Mouse (Mus musculus) gastrocnemius, postnatal 14 days (tissue): ENCODE results near the gene Cyp11a1. TPM values are rescaled to one million over a fixed set of nuclear protein-coding genes. Genes with fewer than 3 reads are reported as not detected.

ENCODE experiments used
- DNase-seq: peaks from one replicate; pipeline ENCODE4 v3.0.0; 2021; ENCODE audit warnings: mixed read lengths
- intact Hi-C: fragments of 180-260 bp; cut with DNase I; formaldehyde crosslinking; loops from one replicate; pipeline ENCODE4 v1.15.1; 2025; ENCODE audit warnings: low total_unique reads
- long read RNA-seq, 2 experiments: library from polyadenylated mRNA; stranded (forward); transcript quantifications; one replicate each; pipeline ENCODE4 v2.0.0; 2021
- total RNA-seq, 2 experiments: library from RNA; stranded (reverse); gene quantifications; 2 replicates each; pipeline ENCODE4 v1.2.3; 2021

Cyp11a1 gene
- under 1 TPM in 1 of 2 experiments, not detected in 1; 0.98 TPM for total RNA-seq
- long read RNA-seq, experiment 1, partial matches to known transcripts, result 1 of 2 reads
- long read RNA-seq, experiment 1, other reads (novel, unspliced or antisense), result 1 of 2 reads
- long read RNA-seq, experiment 2, partial matches to known transcripts, result 2 of 2 reads
- long read RNA-seq, experiment 2, other reads (novel, unspliced or antisense), result 0 of 2 reads

- no peak for DNase-seq
- intact Hi-C loops, result no loop called here
Measured at GRCm38 (mm10) chr9:58005753-58006461, at the start of gene Cyp11a1. Gene Cyp11a1 (plus strand): TSS chr9:58006411.

- no peak for DNase-seq
- intact Hi-C loops, result no loop called here
Measured at GRCm38 (mm10) chr9:57956838-57957236, 49.4 kb upstream of the Cyp11a1 start.

GRCm38 (mm10) chr9:57958615-57959014 is 47.6 kb upstream of the Cyp11a1 start:
- no peak for DNase-seq
- intact Hi-C loops, result no loop called here

- DNase-seq, result no peak
- intact Hi-C loops, result no loop called here
Measured at GRCm38 (mm10) chr9:57959399-57959798, 46.8 kb upstream of the Cyp11a1 start.

- no peak for DNase-seq
- intact Hi-C loops, result no loop called here
Measured at GRCm38 (mm10) chr9:57959886-57960866, 46.0 kb upstream of the Cyp11a1 start.

- intact Hi-C loops, result no loop called here
- no peak for DNase-seq
Measured at GRCm38 (mm10) chr9:57961226-57961625, 45.0 kb upstream of the Cyp11a1 start.

- intact Hi-C loops, result no loop called here
- no peak for DNase-seq
Measured at GRCm38 (mm10) chr9:57961863-57962778, 44.1 kb upstream of the Cyp11a1 start.

- DNase-seq, result no peak
- intact Hi-C loops, result no loop called here
Measured at GRCm38 (mm10) chr9:57963249-57963997, 42.8 kb upstream of the Cyp11a1 start.

- DNase-seq, result no peak
- intact Hi-C loops, result no loop called here
Measured at GRCm38 (mm10) chr9:57963998-57964395, 42.2 kb upstream of the Cyp11a1 start.

- intact Hi-C loops, result no loop called here
- no peak for DNase-seq
Measured at GRCm38 (mm10) chr9:57964528-57965250, 41.5 kb upstream of the Cyp11a1 start.

- intact Hi-C loops, result no loop called here
- no peak for DNase-seq
Measured at GRCm38 (mm10) chr9:57965281-57966185, 40.7 kb upstream of the Cyp11a1 start.

- intact Hi-C loops, result no loop called here
- peak; percentile 73 for DNase-seq
Measured at GRCm38 (mm10) chr9:57967237-57967960, 38.8 kb upstream of the Cyp11a1 start.

GRCm38 (mm10) chr9:57968166-57968771 is 37.9 kb upstream of the Cyp11a1 start:
- no peak for DNase-seq
- intact Hi-C loops, result no loop called here

GRCm38 (mm10) chr9:57968783-57969542 is 37.2 kb upstream of the Cyp11a1 start:
- intact Hi-C loops, result no loop called here
- DNase-seq, result no peak
